Mouse (Mus musculus): Measurements from ENCODE around the gene Rnf182. TPM values are rescaled to one million over a fixed set of nuclear protein-coding genes. Genes with fewer than 3 reads are reported as not detected.

Rnf182 gene
- 1.4 and 1.5 TPM in 2 replicates for polyA plus RNA-seq (2016; fragmentation: Nextera tagmentation; extraction: Ambion mirVana)

GRCm38 (mm10) chr13:43615577-43616254, at the start of gene Rnf182:
TSS of gene Rnf182 (plus strand) at chr13:43615710.
- Histone ChIP-seq H3K4me1 (peaks cover 16% of the 10 kb centered on the region), H3K4me3 (peak within 1 kb of the TSS; percentile 72), H3K27ac (peak within 1 kb of the TSS; percentile 81), H3K9me3 (no peaks in the 10 kb centered on the region), H3K27me3 (ENCODE audit: insufficient read depth, poor library complexity, severe bottlenecking) (peaks cover 22% of the 10 kb centered on the region), H3K36me3 (no peaks in the 10 kb centered on the region)
- DNase-seq (ENCODE audit: low spot score) = peak; percentile 89
- WGBS = under 1% methylated on average over 51 of the region's 58 CpGs

GRCm38 (mm10) chr13:43566184-43566583, 49.3 kb upstream of the Rnf182 start:
- Histone ChIP-seq H3K4me3 (no peak overlapping the region), H3K27me3 (ENCODE audit: insufficient read depth, poor library complexity, severe bottlenecking) (no peaks in the 10 kb centered on the region), H3K4me1 (peaks cover 4% of the 10 kb centered on the region; the same call in 1 of the 2 replicates), H3K36me3 (no peaks in the 10 kb centered on the region), H3K9me3 (peaks cover 5% of the 10 kb centered on the region; the same call in 1 of the 2 replicates), H3K27ac (no peak overlapping the region)
- WGBS = 88% methylated on average over 8 of the region's 8 CpGs
- peak; percentile 68 for DNase-seq (ENCODE audit: low spot score)

- H3K27ac ChIP-seq = no peak overlapping the region
- no peaks in the 10 kb centered on the region for H3K36me3 ChIP-seq
- WGBS = 72% methylated on average over 25 of the region's 25 CpGs
- no peaks in the 10 kb centered on the region for H3K4me1 ChIP-seq
- H3K9me3 ChIP-seq = peaks cover 6% of the 10 kb centered on the region; the same call in 1 of the 2 replicates
- peak; percentile 65 for DNase-seq (ENCODE audit: low spot score)
- no peaks in the 10 kb centered on the region for H3K27me3 ChIP-seq (ENCODE audit: insufficient read depth, poor library complexity, severe bottlenecking)
- H3K4me3 ChIP-seq = no peak overlapping the region
Measured at GRCm38 (mm10) chr13:43567141-43567891, 48.2 kb upstream of the Rnf182 start.

- H3K36me3 ChIP-seq = no peaks in the 10 kb centered on the region
- no peaks in the 10 kb centered on the region for H3K4me1 ChIP-seq
- no peak overlapping the region for H3K4me3 ChIP-seq
- WGBS = 67% methylated on average over 2 of the region's 2 CpGs
- H3K9me3 ChIP-seq = peaks cover 6% of the 10 kb centered on the region; the same call in 1 of the 2 replicates
- DNase-seq (ENCODE audit: low spot score) = no peak
- H3K27ac ChIP-seq = no peak overlapping the region
- no peaks in the 10 kb centered on the region for H3K27me3 ChIP-seq (ENCODE audit: insufficient read depth, poor library complexity, severe bottlenecking)
Measured at GRCm38 (mm10) chr13:43573979-43574378, 41.5 kb upstream of the Rnf182 start.

GRCm38 (mm10) chr13:43575431-43575830, 40.1 kb upstream of the Rnf182 start:
- H3K27me3 ChIP-seq (ENCODE audit: insufficient read depth, poor library complexity, severe bottlenecking) = no peaks in the 10 kb centered on the region
- H3K36me3 ChIP-seq = no peaks in the 10 kb centered on the region
- H3K27ac ChIP-seq = no peak overlapping the region
- WGBS = 85% methylated on average over 5 of the region's 5 CpGs
- DNase-seq (ENCODE audit: low spot score) = peak; percentile 57
- H3K4me1 ChIP-seq = no peaks in the 10 kb centered on the region
- H3K4me3 ChIP-seq = no peak overlapping the region
- H3K9me3 ChIP-seq = peaks cover 6% of the 10 kb centered on the region; the same call in 1 of the 2 replicates

GRCm38 (mm10) chr13:43577254-43577653, 38.3 kb upstream of the Rnf182 start:
- no peaks in the 10 kb centered on the region for H3K4me1 ChIP-seq
- no peaks in the 10 kb centered on the region for H3K36me3 ChIP-seq
- peak; percentile 65 for DNase-seq (ENCODE audit: low spot score)
- WGBS = 59% methylated on average over 5 of the region's 5 CpGs
- H3K27ac ChIP-seq = no peak overlapping the region
- no peaks in the 10 kb centered on the region for H3K9me3 ChIP-seq
- no peaks in the 10 kb centered on the region for H3K27me3 ChIP-seq (ENCODE audit: insufficient read depth, poor library complexity, severe bottlenecking)
- H3K4me3 ChIP-seq = no peak overlapping the region

- 84% methylated on average over 12 of the region's 12 CpGs for WGBS
- Histone ChIP-seq H3K9me3 (no peaks in the 10 kb centered on the region), H3K4me3 (no peak overlapping the region), H3K36me3 (no peaks in the 10 kb centered on the region), H3K27ac (no peak overlapping the region), H3K27me3 (ENCODE audit: insufficient read depth, poor library complexity, severe bottlenecking) (no peaks in the 10 kb centered on the region), H3K4me1 (no peaks in the 10 kb centered on the region)
- DNase-seq (ENCODE audit: low spot score) = peak; percentile 65
Measured at GRCm38 (mm10) chr13:43577766-43578165, 37.7 kb upstream of the Rnf182 start.

- H3K36me3 ChIP-seq = no peaks in the 10 kb centered on the region
- H3K4me1 ChIP-seq = 0 out of 2 replicates have a peak, but pooled peaks cover 5% of the 10 kb centered on the region
- H3K9me3 ChIP-seq = no peaks in the 10 kb centered on the region
- H3K4me3 ChIP-seq = no peak overlapping the region
- H3K27me3 ChIP-seq (ENCODE audit: insufficient read depth, poor library complexity, severe bottlenecking) = no peaks in the 10 kb centered on the region
- H3K27ac ChIP-seq = no peak overlapping the region
- DNase-seq (ENCODE audit: low spot score) = peak; percentile 79
- WGBS = 16% methylated on average over 18 of the region's 18 CpGs
Measured at GRCm38 (mm10) chr13:43579740-43580139, 35.8 kb upstream of the Rnf182 start.

- WGBS = 90% methylated on average over 5 of the region's 5 CpGs
- no peaks in the 10 kb centered on the region for H3K9me3 ChIP-seq
- no peak overlapping the region for H3K27ac ChIP-seq
- H3K27me3 ChIP-seq (ENCODE audit: insufficient read depth, poor library complexity, severe bottlenecking) = no peaks in the 10 kb centered on the region
- peak; percentile 61 for DNase-seq (ENCODE audit: low spot score)
- H3K36me3 ChIP-seq = no peaks in the 10 kb centered on the region
- 0 out of 2 replicates have a peak, but pooled peaks cover 5% of the 10 kb centered on the region for H3K4me1 ChIP-seq
- H3K4me3 ChIP-seq = no peak overlapping the region
Measured at GRCm38 (mm10) chr13:43580661-43581060, 34.8 kb upstream of the Rnf182 start.

- H3K27ac ChIP-seq = no peak overlapping the region
- peak overlapping the region; percentile 37 for H3K4me3 ChIP-seq
- H3K27me3 ChIP-seq (ENCODE audit: insufficient read depth, poor library complexity, severe bottlenecking) = no peaks in the 10 kb centered on the region
- no peaks in the 10 kb centered on the region for H3K36me3 ChIP-seq
- 0 out of 2 replicates have a peak, but pooled peaks cover 5% of the 10 kb centered on the region for H3K4me1 ChIP-seq
- 34% methylated on average over 16 of the region's 16 CpGs for WGBS
- H3K9me3 ChIP-seq = no peaks in the 10 kb centered on the region
- peak; percentile 67 for DNase-seq (ENCODE audit: low spot score)
Measured at GRCm38 (mm10) chr13:43582961-43583360, 32.5 kb upstream of the Rnf182 start.

GRCm38 (mm10) chr13:43583504-43583903, 32.0 kb upstream of the Rnf182 start:
- H3K27ac ChIP-seq = no peak overlapping the region
- no peaks in the 10 kb centered on the region for H3K9me3 ChIP-seq
- 66% methylated on average over 8 of the region's 8 CpGs for WGBS
- H3K36me3 ChIP-seq = no peaks in the 10 kb centered on the region
- H3K27me3 ChIP-seq (ENCODE audit: insufficient read depth, poor library complexity, severe bottlenecking) = no peaks in the 10 kb centered on the region
- 0 out of 2 replicates have a peak, but pooled peaks cover 5% of the 10 kb centered on the region for H3K4me1 ChIP-seq
- no peak overlapping the region for H3K4me3 ChIP-seq
- DNase-seq (ENCODE audit: low spot score) = no peak

- Histone ChIP-seq H3K36me3 (no peaks in the 10 kb centered on the region), H3K27ac (no peak overlapping the region), H3K4me1 (0 out of 2 replicates have a peak, but pooled peaks cover 5% of the 10 kb centered on the region), H3K27me3 (ENCODE audit: insufficient read depth, poor library complexity, severe bottlenecking) (no peaks in the 10 kb centered on the region), H3K4me3 (no peak overlapping the region), H3K9me3 (no peaks in the 10 kb centered on the region)
- 67% methylated on average over 2 of the region's 2 CpGs for WGBS
- DNase-seq (ENCODE audit: low spot score) = no peak
Measured at GRCm38 (mm10) chr13:43585335-43585734, 30.2 kb upstream of the Rnf182 start.

- no peak overlapping the region for H3K4me3 ChIP-seq
- WGBS = 74% methylated on average over 3 of the region's 3 CpGs
- no peaks in the 10 kb centered on the region for H3K9me3 ChIP-seq
- DNase-seq (ENCODE audit: low spot score) = peak; percentile 59
- H3K4me1 ChIP-seq = 0 out of 2 replicates have a peak, but pooled peaks cover 5% of the 10 kb centered on the region
- H3K36me3 ChIP-seq = no peaks in the 10 kb centered on the region
- no peaks in the 10 kb centered on the region; the same call in 1 of the 2 replicates for H3K27me3 ChIP-seq (ENCODE audit: insufficient read depth, poor library complexity, severe bottlenecking)
- no peak overlapping the region for H3K27ac ChIP-seq
Measured at GRCm38 (mm10) chr13:43586966-43587365, 28.5 kb upstream of the Rnf182 start.
